Mouse (Mus musculus) heart, embryonic 16.5 days (tissue): ENCODE results near the gene Kctd7. TPM values are rescaled to one million over a fixed set of nuclear protein-coding genes. Genes with fewer than 3 reads are reported as not detected.
A peak's percentile ranks its signal among the peaks of the same experiment; 100 is the strongest.

ENCODE experiments used
- ATAC-seq: fragments of 200-750 bp; cut with Nextera tagmentation; replicated peaks from 2 replicates; pipeline ENCODE4 v1.8.0; 2017; ENCODE audit warnings: moderate number of reproducible peaks; ENCODE audit not compliant: insufficient read depth, low FRiP score; ENCODE audit errors: extremely low read depth
- H3K27ac ChIP-seq: fragments of 300-500 bp; sonication (generic); 2 replicates; pipeline ENCODE4 v1.5.1; 2014; ENCODE audit warnings: mild to moderate bottlenecking, low read length, control low read depth, moderate library complexity
- H3K27me3 ChIP-seq: fragments of 300-500 bp; sonication (generic); 2 replicates; pipeline ENCODE4 v1.6.1; 2014; ENCODE audit warnings: low read length, mixed read lengths; ENCODE audit not compliant: control insufficient read depth, insufficient read depth
- H3K36me3 ChIP-seq: fragments of 300-500 bp; sonication (generic); 2 replicates; pipeline ENCODE4 v1.6.1; 2014; ENCODE audit not compliant: control insufficient read depth, insufficient read depth
- H3K4me1 ChIP-seq: fragments of 300-500 bp; sonication (generic); 2 replicates; pipeline ENCODE4 v1.6.1; 2014; ENCODE audit warnings: low read length, mixed read lengths; ENCODE audit not compliant: control insufficient read depth, insufficient read depth
- H3K4me2 ChIP-seq: fragments of 300-500 bp; sonication (generic); 2 replicates; pipeline ENCODE4 v1.6.1; 2014; ENCODE audit warnings: low read depth, mild to moderate bottlenecking, control low read depth, low read length
- H3K4me3 ChIP-seq: fragments of 300-500 bp; sonication (generic); 2 replicates; pipeline ENCODE4 v1.5.1; 2014; ENCODE audit warnings: mild to moderate bottlenecking, control low read depth, low read length
- H3K9ac ChIP-seq: fragments of 300-500 bp; sonication (generic); 2 replicates; pipeline ENCODE4 v1.6.1; 2014; ENCODE audit warnings: low read length, control low read depth
- H3K9me3 ChIP-seq: fragments of 300-500 bp; sonication (generic); replicated peaks from 2 replicates; pipeline ENCODE4 v1.6.1; 2016; ENCODE audit warnings: low read length; ENCODE audit not compliant: control insufficient read depth
- WGBS: fragments of 180-500 bp; shearing (Covaris S2); extraction: QIAGEN DNeasy Blood & Tissue Kit; methylation state at CpG from one replicate; pipeline ENCODE4 v1.1.7; 2014; 5-methylcytosine and 5-hydroxymethylcytosine counted together
- polyA plus RNA-seq: library from polyadenylated mRNA; unstranded; fragments of >200 nt; fragmentation: Nextera tagmentation; extraction: Ambion mirVana; gene quantifications from 2 replicates; pipeline ENCODE4 v1.2.1, GENCODE M21; 2015

Kctd7 gene
- polyA plus RNA-seq, 1 experiment from 2014 or later = 5.5 TPM

GRCm38 (mm10) chr5:130177871-130178270 is 33.2 kb downstream of the Kctd7 start:
- H3K9ac ChIP-seq = no peak overlapping the region; the same call in 1 of the 2 replicates
- H3K27ac ChIP-seq = no peak overlapping the region
- 49% methylated on average over 4 of the region's 4 CpGs for WGBS
- H3K4me1 ChIP-seq = peaks cover 21% of the 10 kb centered on the region
- ATAC-seq = no peak
- H3K9me3 ChIP-seq = no peaks in the 10 kb centered on the region
- H3K36me3 ChIP-seq = no peaks in the 10 kb centered on the region
- no peak overlapping the region for H3K4me3 ChIP-seq
- H3K27me3 ChIP-seq = no peaks in the 10 kb centered on the region
- no peak overlapping the region for H3K4me2 ChIP-seq

- Histone ChIP-seq H3K27me3 (no peaks in the 10 kb centered on the region), H3K4me2 (no peak overlapping the region), H3K27ac (no peak overlapping the region), H3K9me3 (no peaks in the 10 kb centered on the region), H3K9ac (no peak overlapping the region), H3K4me1 (peaks cover 15% of the 10 kb centered on the region; the same call in 1 of the 2 replicates), H3K36me3 (no peaks in the 10 kb centered on the region), H3K4me3 (no peak overlapping the region)
- ATAC-seq = no peak
- 54% methylated on average over 7 of the region's 7 CpGs for WGBS
Measured at GRCm38 (mm10) chr5:130180362-130180761, 35.7 kb downstream of the Kctd7 start.

- H3K27me3 ChIP-seq = no peaks in the 10 kb centered on the region
- 71% methylated on average over 6 of the region's 6 CpGs for WGBS
- H3K27ac ChIP-seq = no peak overlapping the region
Measured at GRCm38 (mm10) chr5:130181740-130182540, 37.3 kb downstream of the Kctd7 start.

GRCm38 (mm10) chr5:130182541-130182821 is 37.8 kb downstream of the Kctd7 start:
- no peak overlapping the region for H3K27ac ChIP-seq
- H3K9ac ChIP-seq = no peak overlapping the region
- WGBS = 84% methylated on average over 3 of the region's 3 CpGs
- peaks cover 15% of the 10 kb centered on the region; the same call in 1 of the 2 replicates for H3K4me1 ChIP-seq
- peaks cover under 1% of the 10 kb centered on the region; the same call in 1 of the 2 replicates for H3K36me3 ChIP-seq
- H3K4me2 ChIP-seq = no peak overlapping the region
- H3K27me3 ChIP-seq = no peaks in the 10 kb centered on the region
- no peak overlapping the region for H3K4me3 ChIP-seq
- H3K9me3 ChIP-seq = no peaks in the 10 kb centered on the region
- no peak for ATAC-seq

More at GRCm38 (mm10) chr5:130181740-130182540, 37.3 kb downstream of the Kctd7 start:
- ATAC-seq = no peak
- Histone ChIP-seq H3K9me3 (no peaks in the 10 kb centered on the region), H3K4me3 (no peak overlapping the region), H3K36me3 (no peaks in the 10 kb centered on the region), H3K4me2 (no peak overlapping the region), H3K4me1 (peaks cover 15% of the 10 kb centered on the region; the same call in 1 of the 2 replicates), H3K9ac (no peak overlapping the region)

- no peaks in the 10 kb centered on the region for H3K9me3 ChIP-seq
- no peak overlapping the region for H3K4me3 ChIP-seq
- peaks cover 15% of the 10 kb centered on the region; the same call in 1 of the 2 replicates for H3K4me1 ChIP-seq
- H3K27me3 ChIP-seq = no peaks in the 10 kb centered on the region
- H3K27ac ChIP-seq = no peak overlapping the region
- no peak overlapping the region for H3K4me2 ChIP-seq
- H3K36me3 ChIP-seq = peaks cover 4% of the 10 kb centered on the region; the same call in 1 of the 2 replicates
- ATAC-seq = no peak
- no peak overlapping the region for H3K9ac ChIP-seq
- WGBS = 80% methylated on average over 9 of the region's 9 CpGs
Measured at GRCm38 (mm10) chr5:130184193-130184856, 39.7 kb downstream of the Kctd7 start.

GRCm38 (mm10) chr5:130185312-130185711 is 40.7 kb downstream of the Kctd7 start:
- Histone ChIP-seq H3K9ac (no peak overlapping the region), H3K4me1 (peaks cover 14% of the 10 kb centered on the region; the same call in 1 of the 2 replicates), H3K4me3 (no peak overlapping the region), H3K4me2 (no peak overlapping the region), H3K27ac (no peak overlapping the region), H3K9me3 (no peaks in the 10 kb centered on the region), H3K27me3 (no peaks in the 10 kb centered on the region), H3K36me3 (peaks cover 10% of the 10 kb centered on the region)
- 73% methylated on average over 6 of the region's 6 CpGs for WGBS
- no peak for ATAC-seq

GRCm38 (mm10) chr5:130187383-130187782 is 42.7 kb downstream of the Kctd7 start:
- 71% methylated on average over 7 of the region's 7 CpGs for WGBS
- Histone ChIP-seq H3K4me2 (no peak overlapping the region), H3K36me3 (peaks cover 17% of the 10 kb centered on the region)

GRCm38 (mm10) chr5:130190909-130191308 is 46.2 kb downstream of the Kctd7 start:
- no peak overlapping the region for H3K9ac ChIP-seq
- H3K4me3 ChIP-seq = no peak overlapping the region
- peaks cover 15% of the 10 kb centered on the region for H3K4me1 ChIP-seq
- no peak for ATAC-seq
- whole genome bisulfite sequencing = 93% methylated on average over 6 of the region's 6 CpGs
- no peaks in the 10 kb centered on the region for H3K27me3 ChIP-seq
- no peak overlapping the region for H3K4me2 ChIP-seq
- H3K36me3 ChIP-seq = peaks cover 25% of the 10 kb centered on the region
- H3K27ac ChIP-seq = no peak overlapping the region
- no peaks in the 10 kb centered on the region for H3K9me3 ChIP-seq

More at GRCm38 (mm10) chr5:130187383-130187782, 42.7 kb downstream of the Kctd7 start:
- H3K9ac ChIP-seq = no peak overlapping the region
- no peak for ATAC-seq
- no peaks in the 10 kb centered on the region for H3K27me3 ChIP-seq
- H3K4me1 ChIP-seq = peaks cover 11% of the 10 kb centered on the region
- no peaks in the 10 kb centered on the region for H3K9me3 ChIP-seq
- H3K4me3 ChIP-seq = no peak overlapping the region
- no peak overlapping the region for H3K27ac ChIP-seq

GRCm38 (mm10) chr5:130191865-130192264 is 47.2 kb downstream of the Kctd7 start:
- ATAC-seq = peak; percentile 53

More at GRCm38 (mm10) chr5:130191865-130192264, 47.2 kb downstream of the Kctd7 start:
- 39% methylated on average over 6 of the region's 6 CpGs for WGBS
- Histone ChIP-seq H3K9me3 (no peaks in the 10 kb centered on the region), H3K4me3 (no peak overlapping the region), H3K36me3 (peaks cover 25% of the 10 kb centered on the region), H3K4me2 (no peak overlapping the region), H3K27ac (peak overlapping the region; percentile 46), H3K4me1 (peaks cover 18% of the 10 kb centered on the region), H3K27me3 (no peaks in the 10 kb centered on the region), H3K9ac (no peak overlapping the region)
